15 mouse cellular contexts compared by ENCODE assay signal in genomic region chr10:28414823-28415222, GRCm38 (mm10).
"Had no signal": no experiment of that assay in that cellular context is flagged by ENCODE, and none has a peak within 500 bp of the region (broad histone marks: within the 10 kb centered on the region; RNA-seq: fewer than 3 reads in every experiment).

No protein-coding gene starts in this region.

- H3K4me3 ChIP-seq: limb, embryonic 15.5 days; liver, embryonic 12.5 days; myocyte had no signal

- H3K4me1 ChIP-seq: limb, embryonic 15.5 days; liver, embryonic 12.5 days had no signal

- H3K9ac ChIP-seq: limb, embryonic 15.5 days; liver, embryonic 12.5 days; lung, embryonic 14.5 days had no signal

- H3K27ac ChIP-seq: kidney, postnatal 0 days; limb, embryonic 15.5 days; liver, embryonic 12.5 days had no signal

- H3K36me3 ChIP-seq: limb, embryonic 15.5 days; liver, embryonic 12.5 days had no signal

- DNase-seq: kidney, adult 8-10 months; kidney, postnatal 36 days; layer of hippocampus, adult 9-11 months; layer of hippocampus, postnatal 36 days; lung, embryonic 14.5 days; lung, postnatal 10 days; lung, postnatal 4 days; right cerebral cortex, adult 18-20 months; right cerebral cortex, postnatal 25 days; thymus, postnatal 36 days had no signal

- H3K4me2 ChIP-seq: limb, embryonic 15.5 days; liver, embryonic 12.5 days; lung, embryonic 14.5 days had no signal

- ATAC-seq: intestine, embryonic 16.5 days; liver, embryonic 12.5 days had no signal

- H3K27me3 ChIP-seq: limb, embryonic 15.5 days; liver, embryonic 12.5 days had no signal

- H3K9me3 ChIP-seq: limb, embryonic 15.5 days; liver, embryonic 12.5 days had no signal
